Mouse (Mus musculus) ovary, postnatal 14 days (tissue): ENCODE data around the gene Zfp46.

Experiments
- DNase-seq: peaks from one replicate; pipeline ENCODE4 v3.0.0; 2022; ENCODE audit warnings: low spot score

Zfp46 gene

DNA sequence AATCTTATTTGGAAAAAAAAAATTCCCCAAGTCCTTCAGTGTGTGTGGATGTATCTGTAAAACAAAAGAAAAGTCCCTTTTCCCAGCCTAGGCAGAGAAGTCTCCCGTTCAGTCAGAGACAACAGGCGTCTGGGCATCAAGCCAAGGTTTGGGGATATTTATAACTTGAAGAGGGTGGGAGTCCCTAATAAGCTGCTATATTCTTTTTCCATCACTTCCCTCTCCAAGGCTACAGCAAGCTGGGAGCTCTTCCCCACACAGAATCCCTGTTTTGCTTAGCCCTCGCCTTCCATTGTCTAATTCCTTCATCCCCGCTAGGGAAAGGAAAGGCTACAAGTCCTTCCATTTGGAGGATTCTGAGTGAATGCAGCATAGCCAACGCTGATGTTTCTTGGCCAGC, at the start of gene Zfp46:
Zfp46 (plus strand) TSS at position 229 of the 400 bp plus-strand sequence.
- DNase-seq = peak; percentile 63

DNA sequence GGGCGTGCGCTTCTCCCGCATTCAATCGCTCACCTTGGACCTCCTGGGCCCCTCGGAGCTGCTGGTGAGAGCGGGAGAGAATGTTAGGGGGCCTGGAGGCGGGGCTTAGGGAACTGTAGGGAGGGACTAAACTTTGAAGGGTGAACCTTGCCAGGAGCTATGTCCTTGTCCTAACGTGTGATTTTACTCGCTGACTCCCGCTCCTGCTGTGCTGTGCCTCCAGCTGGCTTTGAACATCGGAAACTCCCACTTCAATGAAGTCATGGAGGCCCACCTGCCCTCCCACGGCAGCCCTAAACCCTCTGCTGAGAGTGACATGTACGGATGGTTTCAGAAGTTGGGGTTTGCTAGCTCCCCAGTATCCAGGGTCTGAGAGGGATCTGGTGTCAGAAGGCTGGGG, 45.8 kb upstream of the Zfp46 start:
- DNase-seq = no peak

DNA sequence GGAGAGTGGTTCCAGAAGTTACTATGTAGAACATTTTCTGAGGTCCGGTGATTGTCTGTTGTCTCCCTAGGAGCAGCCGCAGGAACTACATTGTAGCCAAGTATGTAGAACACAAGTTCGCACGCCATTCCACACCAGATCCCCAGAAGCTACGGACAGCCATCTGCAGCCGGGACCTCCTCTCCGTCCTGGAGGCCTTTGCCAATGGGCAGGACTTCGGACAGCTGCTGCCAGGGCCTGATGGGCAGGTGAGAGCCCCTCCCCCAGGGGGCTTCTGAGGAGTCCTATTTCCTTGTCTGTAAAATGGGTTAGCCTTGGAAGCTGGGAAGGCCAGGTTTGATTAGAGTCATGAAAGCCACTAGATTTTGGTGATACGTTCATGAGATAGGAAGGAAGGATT, 45.4 kb upstream of the Zfp46 start:
- DNase-seq = no peak

DNA sequence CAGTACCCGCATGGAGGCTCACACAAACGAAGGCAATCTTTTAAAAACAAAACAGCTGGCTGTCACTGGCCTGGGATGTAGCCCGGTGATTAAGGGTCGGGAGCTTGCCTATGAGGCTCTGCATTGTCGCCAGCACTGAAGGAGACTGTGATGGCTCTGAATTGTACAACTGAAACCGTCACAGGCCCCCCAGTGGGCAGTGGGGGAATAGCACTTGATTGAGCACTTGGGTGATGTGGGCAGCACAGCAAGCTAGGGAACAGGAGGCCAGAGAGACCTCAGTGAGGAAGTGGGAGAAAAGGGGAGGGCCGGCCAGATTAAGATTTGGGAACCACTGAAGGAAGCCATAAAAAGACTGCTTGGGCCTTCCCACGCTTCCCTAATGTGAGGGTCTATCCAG, 44.9 kb upstream of the Zfp46 start:
- peak; percentile 73 for DNase-seq

DNA sequence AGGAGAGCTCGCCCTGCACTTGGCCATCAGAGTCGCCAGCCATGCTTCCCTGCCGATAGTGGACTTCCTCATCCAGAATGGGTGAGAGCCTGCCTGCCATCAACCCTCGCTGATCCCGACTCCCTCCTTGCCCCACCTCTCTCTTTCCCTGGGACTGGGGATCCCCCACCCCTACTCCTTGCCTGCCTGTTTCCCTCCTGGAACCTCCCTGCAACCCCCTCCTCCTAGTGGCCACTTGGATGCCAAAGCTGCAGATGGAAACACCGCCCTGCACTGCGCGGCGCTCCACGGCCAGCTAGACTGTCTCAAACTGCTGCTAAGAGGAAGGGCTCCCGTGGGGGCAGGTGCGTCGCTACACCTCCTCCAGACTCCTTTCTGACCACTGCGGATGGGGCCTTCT, 44.4 kb upstream of the Zfp46 start:
- DNase-seq = no peak

DNA sequence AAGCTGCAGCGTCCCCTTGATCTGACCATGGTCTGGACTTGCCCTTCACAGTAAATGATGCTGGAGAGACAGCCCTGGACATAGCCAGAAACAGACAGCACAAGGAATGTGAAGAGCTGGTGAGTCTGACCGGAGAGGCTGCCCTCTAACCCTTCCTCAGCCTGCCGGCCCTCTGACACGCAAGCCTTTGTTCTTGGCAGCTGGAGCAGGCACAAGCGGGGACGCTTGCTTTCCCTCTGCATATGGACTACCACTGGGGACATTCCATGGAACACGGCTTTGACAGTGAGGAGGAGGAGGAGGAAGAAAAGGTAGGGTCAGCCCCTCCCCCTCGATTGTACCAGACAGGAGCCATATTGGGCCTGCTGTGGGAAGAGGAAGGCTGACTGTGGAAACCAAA, 43.5 kb upstream of the Zfp46 start:
- no peak for DNase-seq

DNA sequence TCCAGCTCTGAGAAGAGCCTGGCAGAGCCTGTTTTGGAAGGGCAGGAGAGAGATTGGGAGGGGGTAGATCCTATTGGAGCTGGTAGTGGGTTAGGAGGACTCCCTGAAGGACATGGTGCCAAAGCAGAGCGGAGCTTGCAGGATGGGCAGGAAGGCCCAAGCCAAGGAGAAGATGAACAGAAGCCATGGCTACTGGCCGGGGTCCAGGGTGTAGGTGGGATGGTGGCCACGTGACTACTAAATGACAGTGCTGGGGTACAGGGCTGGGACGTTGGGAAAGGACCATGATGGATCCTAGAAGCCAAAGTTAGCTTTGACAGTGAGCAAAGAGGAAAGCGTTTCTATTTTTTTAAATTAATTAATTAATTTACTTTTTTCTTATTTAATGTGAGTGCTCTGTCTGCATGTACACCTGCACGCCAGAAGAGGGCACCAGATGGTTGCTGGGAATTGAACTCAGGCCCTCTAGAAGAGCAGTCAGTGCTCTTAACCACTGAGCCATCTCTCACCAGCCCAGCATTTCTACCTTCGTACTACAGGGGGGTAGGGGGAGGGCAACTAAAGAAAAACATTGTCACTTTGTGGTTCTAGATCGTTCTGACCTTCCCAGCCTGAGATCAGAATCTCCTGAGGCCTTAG, 42.3 kb upstream of the Zfp46 start:
- DNase-seq = no peak

DNA sequence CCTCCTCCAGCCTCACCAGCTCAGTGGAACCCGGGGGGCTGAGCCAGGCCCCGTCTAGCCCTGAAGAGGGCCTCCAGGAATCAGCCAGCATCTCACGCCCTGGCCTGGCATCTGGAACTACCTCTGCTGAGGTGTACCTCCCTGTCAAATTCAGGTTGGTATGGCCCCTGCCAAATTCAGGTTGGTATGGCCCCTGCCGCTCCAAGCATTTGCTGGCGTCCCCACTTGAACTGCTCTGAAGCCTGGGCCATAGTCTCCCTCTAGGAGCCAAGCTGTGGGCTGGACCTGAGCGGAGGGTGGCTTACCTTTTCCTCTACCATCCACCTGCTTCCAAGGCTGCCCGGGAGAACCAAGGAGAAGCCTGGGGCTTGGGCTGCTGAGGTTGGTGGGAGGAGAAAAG, 41.8 kb upstream of the Zfp46 start:
- DNase-seq = no peak

DNA sequence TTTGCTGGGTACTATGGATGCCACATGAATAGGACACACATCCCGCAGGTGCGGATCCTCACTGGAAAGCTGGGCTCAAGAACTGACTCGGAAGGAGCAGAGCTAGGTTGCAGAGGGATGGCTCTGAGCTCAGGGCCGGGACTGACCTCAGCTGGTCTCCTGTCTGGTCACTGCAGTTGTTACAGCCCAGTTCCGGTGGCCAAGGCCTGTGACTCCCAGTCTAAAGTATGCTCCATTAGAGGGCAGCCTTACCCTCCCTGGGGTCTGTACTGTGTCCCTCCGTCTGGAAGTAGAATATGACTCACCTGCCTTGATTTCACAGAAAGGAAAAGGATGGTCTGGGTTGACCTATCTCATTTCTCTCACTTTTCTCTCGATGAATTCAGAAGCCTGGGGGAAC, 40.3 kb upstream of the Zfp46 start:
- no peak for DNase-seq

DNA sequence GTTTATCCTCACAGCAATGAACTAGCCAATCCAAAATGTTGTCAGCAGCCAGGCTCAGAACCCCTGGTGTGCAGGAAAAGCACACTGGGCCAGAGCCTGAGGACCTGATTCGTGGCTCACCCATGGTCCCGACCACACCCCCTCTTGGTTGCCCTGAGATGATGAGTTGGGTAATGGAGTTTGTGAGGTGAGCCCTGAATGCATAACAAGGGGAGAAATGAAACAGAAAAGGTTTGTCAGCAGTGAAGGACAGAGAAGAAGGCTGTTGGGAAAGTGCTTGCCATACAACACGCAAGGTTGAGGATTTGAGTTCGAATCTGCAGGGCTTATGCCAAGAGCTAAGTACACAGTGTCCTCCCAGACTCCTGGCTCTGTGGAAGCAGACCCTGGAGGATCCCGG, 38.8 kb upstream of the Zfp46 start:
- DNase-seq = no peak

DNA sequence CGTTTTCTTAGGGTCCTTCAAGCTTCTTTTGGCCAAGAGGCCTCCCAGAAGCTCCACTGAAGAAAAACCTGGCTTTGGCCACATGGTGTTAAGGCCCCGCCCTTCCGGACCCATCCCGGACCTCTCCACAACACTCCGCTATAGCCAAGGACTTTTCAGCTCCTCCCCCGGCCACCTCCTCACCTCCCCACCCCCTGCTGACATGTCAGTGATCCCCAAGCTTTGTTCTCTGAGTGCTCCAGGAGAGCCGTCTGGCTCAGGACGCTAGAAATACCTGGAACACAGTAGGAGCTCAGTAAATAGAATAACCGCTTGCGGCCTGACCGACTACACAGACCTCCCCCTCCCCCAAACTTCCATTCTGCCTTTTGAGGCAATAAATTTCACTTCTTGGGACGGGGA, 37.9 kb upstream of the Zfp46 start:
- no peak for DNase-seq

DNA sequence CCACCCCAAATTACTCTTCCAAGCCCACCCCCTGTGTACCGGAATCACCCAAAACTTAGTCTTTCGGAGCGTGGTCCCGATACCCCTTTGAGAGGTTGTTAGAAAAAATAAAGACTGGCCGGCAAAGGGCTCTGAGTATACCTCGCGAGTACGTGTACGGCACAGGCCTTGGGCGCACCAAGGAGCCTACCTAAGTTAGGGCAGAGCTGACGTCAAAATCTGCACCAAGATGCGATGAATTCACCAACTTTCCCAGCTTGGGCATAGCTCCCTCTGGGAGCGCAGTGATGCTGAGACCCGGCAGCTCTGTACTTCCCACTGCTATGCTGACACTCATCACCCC, 37.1 kb upstream of the Zfp46 start:
- no peak for DNase-seq

DNA sequence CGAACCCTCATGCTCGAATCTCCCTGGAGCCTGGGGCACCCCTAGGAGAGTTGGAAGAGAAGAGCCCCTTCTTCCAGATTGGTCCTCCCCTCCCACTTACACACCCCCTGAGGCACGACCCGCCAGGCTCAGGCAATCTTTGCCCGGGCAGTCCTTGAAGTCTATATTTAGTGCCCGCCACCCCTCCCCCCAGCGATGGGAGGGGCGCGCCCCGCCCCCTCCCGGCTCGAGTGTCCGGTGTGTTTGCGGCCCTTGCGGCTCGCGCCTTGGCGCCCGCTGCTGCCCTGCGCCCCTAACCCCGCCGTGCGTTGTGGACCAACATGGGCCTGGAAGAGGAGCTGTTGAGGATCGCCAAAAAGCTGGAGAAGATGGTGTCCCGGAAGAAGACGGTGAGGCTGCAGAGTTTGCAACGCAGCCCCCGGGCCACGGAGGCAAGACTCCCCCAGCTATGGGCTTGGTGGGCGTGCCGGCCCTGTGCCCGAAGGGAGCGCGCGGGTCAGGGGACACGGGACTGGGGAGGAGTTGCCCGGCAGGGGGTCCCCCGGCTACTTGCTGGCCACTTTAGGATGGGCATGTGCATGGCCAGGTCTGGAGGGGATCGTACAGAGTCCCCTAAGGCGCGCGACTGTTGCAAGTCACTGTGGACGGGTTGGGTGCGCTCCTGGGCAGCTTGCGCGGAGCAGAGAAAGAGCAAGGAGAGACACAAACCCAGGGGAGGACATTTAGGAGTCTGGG, 36.6 kb upstream of the Zfp46 start, which contains the start of gene Tcea3:
Tcea3 (plus strand) TSS at position 1 of the 735 bp plus-strand sequence.
- no peak for DNase-seq

DNA sequence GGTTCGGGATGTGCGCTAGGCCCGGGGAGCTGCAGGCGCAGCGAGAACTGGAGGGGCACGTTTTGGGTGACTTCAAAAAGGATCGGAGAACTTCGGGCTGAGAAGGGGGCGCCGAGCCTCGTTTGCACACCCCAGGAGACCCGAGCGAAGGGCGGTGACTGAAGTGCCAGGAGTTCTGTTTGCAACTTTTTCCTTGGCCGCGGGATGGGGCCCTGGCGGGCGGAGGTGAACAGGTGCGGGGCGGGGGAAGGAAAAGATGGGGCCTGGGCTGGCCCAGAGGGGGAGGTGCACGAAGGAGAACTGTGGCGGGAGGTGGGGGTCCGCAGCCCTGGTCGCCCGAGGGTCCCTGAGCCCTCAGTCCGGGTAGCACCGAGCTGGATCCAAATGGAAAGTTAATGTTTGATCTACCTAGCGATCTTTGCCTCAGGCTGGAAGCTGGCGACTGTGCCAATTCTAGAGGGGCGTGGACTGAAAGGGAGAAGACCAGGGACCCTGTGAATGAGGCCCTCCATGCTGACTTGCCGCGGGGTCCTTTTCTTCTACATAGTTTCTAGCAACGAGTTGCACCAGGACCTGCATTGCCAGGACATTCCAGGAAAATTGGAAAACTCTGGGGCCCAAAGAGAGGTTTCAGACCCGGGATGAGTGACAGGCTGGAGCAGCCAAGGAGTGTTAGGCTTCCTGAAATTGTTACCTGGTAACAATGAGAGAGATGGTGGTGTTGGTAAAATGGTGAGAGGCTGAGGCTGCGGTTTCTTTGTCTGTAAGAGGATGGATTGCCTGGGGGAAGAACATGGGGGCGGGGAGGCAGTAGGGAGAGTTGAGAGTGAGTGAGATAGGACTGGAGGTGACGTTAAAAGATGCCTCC, 35.8 kb upstream of the Zfp46 start:
- DNase-seq = no peak

DNA sequence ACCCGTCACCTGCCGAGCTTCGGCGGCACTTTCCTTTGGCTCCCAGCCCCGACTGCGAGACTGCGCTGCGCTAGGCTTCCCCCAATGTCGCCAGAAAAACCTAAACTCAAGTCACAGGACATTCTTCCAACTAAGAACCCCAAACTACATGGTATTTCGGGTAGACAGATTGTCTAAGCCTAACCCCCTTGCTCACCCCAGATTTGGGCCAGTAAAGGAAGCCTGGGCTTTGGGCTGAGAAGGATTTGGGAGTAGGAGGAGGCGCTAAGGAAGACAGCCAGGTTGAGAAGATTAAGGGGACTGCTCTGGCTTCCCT, 35.2 kb upstream of the Zfp46 start:
- no peak for DNase-seq

DNA sequence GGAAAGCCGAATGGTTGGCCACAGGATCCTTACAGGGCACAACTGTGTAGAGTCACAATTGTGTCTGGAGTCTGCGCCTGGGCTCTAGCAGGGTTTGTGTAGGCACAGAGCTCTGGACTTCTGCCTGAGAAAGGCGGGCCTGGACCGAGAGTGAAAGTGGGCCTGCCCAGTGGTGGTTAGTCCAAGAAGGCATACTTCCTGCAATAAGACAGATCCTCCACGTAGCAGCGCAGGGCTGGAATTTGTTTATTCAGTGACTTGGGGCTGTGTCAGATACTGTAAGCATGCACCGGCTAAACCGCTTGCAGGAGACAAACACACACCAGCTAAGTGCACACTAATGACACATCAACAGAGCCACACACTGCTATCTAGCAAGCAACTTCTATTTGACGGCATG, 34.7 kb upstream of the Zfp46 start:
- DNase-seq = peak; percentile 49

DNA sequence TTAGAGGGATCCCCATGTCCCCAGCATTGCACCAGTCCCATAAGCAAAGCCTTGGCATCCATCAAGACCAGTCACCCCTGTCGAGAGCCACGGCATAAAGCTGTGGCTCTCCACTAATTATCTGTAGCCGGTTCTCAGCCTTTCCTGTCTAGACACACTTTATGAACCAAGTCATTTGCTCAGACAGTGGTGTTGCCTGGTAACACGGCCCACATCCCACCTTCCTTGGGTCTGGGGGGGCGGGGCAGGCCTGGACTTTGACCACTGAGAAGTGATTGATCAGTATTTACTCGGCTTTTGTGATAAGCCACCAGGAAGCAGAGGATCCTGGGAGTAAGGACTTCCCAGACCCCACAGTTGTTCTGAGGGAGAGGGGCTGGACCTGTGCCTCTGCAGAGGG, 28.6 kb upstream of the Zfp46 start:
- DNase-seq = no peak

DNA sequence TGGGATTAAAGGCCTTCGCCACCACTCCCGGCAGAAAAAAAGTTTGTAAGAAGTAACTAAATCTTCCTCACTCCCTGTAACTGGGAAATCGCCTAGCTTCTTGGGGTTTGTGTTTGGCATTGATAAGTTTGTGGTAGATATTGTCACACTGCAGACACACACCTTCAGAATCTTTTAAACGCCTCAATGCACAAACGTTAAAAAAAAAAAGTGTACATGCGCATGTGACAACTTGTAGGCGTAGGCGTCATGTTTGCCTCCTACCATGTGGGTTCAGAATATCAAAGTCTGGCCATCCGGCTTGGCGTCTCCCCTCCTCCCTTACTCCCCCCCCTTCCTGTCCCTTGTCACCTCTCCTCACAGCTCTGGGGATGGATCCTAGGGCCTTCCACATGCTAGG, 27.8 kb upstream of the Zfp46 start:
- no peak for DNase-seq

DNA sequence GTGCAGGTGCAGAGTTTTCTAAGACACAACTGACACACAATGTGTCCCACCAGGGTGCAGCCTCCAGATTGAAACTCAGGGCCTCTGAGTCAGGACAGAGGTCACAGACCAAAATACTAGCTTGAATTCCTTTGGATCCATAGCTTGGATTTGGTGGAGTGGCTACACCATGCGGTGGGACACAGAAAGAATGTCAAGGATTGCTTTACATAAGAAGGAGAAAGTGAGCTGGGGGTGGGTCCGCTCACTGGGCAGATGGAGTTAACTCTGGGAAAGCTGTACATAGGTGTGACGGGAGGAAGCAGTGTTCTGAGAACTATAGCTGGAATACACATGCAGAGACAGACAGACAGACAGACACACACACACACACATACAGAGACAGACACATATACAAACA, 24.6 kb upstream of the Zfp46 start:
- DNase-seq = no peak

DNA sequence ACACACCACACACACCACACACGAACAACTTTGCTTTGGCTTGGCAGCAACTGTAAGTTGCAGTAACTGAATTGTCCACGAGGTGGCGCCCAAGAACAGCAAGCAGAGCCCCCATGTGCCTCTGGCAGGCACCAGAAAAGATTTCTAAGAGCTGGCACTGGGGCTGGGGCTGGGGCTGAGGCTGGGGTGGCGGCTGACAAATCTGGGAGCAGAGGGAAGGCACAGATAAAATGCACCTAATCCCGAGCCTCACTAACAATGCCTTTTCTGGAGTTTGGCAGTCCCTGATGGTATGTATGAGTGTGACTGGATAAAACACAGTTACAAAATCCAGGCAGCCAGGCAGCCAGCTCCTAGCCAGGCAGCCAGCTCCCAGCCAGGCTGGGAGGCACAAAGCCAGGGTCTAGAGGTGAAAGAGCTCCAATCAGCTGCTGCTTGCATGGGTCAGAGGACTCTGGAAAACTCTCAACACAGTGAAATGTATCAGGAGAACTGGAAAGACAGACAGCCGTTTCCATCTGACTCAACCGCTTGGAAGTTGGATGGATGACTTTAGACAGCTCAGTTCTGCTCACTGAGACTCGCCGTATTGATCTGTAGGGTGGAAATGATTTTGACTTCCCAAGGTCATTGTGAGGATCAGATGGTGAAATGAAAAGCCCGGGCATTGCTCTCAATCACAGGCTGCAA, 23.8 kb upstream of the Zfp46 start:
- DNase-seq = peak; percentile 81

DNA sequence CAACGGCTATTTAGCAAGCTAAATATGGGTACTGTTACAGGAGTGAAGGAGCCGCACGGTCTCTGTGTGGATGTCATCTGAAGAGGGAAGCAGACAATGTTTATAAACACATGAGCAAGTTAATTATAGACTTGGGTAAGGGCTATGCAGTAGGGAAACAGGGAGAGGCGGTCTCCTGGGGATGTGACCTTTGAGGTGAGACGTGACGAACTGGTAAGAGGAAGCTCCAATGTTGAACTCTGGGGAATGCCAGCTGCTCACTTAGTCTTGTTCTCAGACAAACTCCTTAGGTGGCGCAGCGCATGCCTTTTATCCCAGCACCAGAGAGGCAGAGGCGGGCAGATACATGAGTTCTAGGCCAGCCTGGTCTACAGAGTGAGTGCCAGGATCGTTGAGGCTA, 22.6 kb upstream of the Zfp46 start:
- DNase-seq = no peak

DNA sequence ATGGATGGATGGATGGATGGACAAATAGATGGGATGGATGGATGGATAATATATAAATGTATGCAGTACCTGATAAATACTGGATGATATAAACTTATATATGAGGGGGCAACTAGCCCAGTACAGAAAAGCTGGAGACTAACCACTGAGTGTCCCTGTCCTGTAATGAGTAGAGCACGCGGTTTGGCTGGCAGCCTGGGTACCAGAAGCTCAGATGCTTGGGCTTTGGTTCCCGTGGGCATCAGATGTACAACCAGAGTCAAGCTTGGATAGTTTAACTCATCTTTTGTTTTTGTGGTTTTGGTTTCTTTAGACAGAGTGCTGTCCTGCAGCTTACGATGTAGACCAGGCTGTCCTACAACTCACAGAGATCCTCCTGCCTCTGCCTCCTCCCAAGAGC, 20.9 kb upstream of the Zfp46 start:
- DNase-seq = no peak
